Mouse (Mus musculus): ENCODE results near the gene Ctnna2. TPM values are rescaled to one million over a fixed set of nuclear protein-coding genes. Genes with fewer than 3 reads are reported as not detected.

Gene Ctnna2
- polyA plus RNA-seq, 1 experiment from 2014 or later, result 10.3 TPM

GRCm38 (mm10) chr6:76984773-76985172 lies 994.7 kb downstream of the Ctnna2 start:
- 57% methylated on average over 4 of the region's 4 CpGs for WGBS
- no peak overlapping the region for H3K4me2 ChIP-seq (ENCODE audit: low read length)
- no peak overlapping the region for H3K27ac ChIP-seq (ENCODE audit: low read depth)
- no peaks in the 10 kb centered on the region for H3K36me3 ChIP-seq (ENCODE audit: control insufficient read depth, insufficient read depth, low read length)
- DNase-seq (ENCODE audit: low spot score), result no peak
- H3K4me1 ChIP-seq (replicated peaks; ENCODE audit: control insufficient read depth, insufficient read depth, low read length), result no peaks in the 10 kb centered on the region
- no peaks in the 10 kb centered on the region for H3K27me3 ChIP-seq (replicated peaks; ENCODE audit: control insufficient read depth, insufficient read depth, low read length)
- no peak overlapping the region for H3K9ac ChIP-seq (ENCODE audit: low read length)
- no peak overlapping the region for H3K4me3 ChIP-seq (ENCODE audit: low read depth, low read length)
- no peak for ATAC-seq (replicated peaks; ENCODE audit: low FRiP score, low TSS enrichment, low read depth)
- H3K9me3 ChIP-seq (ENCODE audit: control insufficient read depth, low read length), result no peaks in the 10 kb centered on the region

- H3K9me3 ChIP-seq (ENCODE audit: control insufficient read depth, low read length), result no peaks in the 10 kb centered on the region
- ATAC-seq (replicated peaks; ENCODE audit: low FRiP score, low TSS enrichment, low read depth) (no peak), DNase-seq (ENCODE audit: low spot score) (no peak)
- no peaks in the 10 kb centered on the region for H3K27me3 ChIP-seq (replicated peaks; ENCODE audit: control insufficient read depth, insufficient read depth, low read length)
- 85% methylated on average over 1 of the region's 1 CpGs for WGBS
- H3K4me2 ChIP-seq (ENCODE audit: low read length), result no peak overlapping the region
- H3K36me3 ChIP-seq (ENCODE audit: control insufficient read depth, insufficient read depth, low read length), result no peaks in the 10 kb centered on the region
- H3K4me1 ChIP-seq (replicated peaks; ENCODE audit: control insufficient read depth, insufficient read depth, low read length), result no peaks in the 10 kb centered on the region
- no peak overlapping the region for H3K9ac ChIP-seq (ENCODE audit: low read length)
- no peak overlapping the region for H3K27ac ChIP-seq (ENCODE audit: low read depth)
- no peak overlapping the region for H3K4me3 ChIP-seq (ENCODE audit: low read depth, low read length)
These were observed 997.8 kb downstream of the Ctnna2 start for GRCm38 (mm10) chr6:76981651-76982050.

- no peak for DNase-seq (ENCODE audit: low spot score)
- 72% methylated on average over 5 of the region's 5 CpGs for WGBS
These were observed 1000.1 kb downstream of the Ctnna2 start for GRCm38 (mm10) chr6:76979247-76979850.

GRCm38 (mm10) chr6:76977817-76978216 lies 1001.7 kb downstream of the Ctnna2 start:
- Histone ChIP-seq H3K4me3 (ENCODE audit: low read depth, low read length) (no peak overlapping the region), H3K4me2 (ENCODE audit: low read length) (no peak overlapping the region), H3K27ac (ENCODE audit: low read depth) (no peak overlapping the region), H3K36me3 (ENCODE audit: control insufficient read depth, insufficient read depth, low read length) (no peaks in the 10 kb centered on the region), H3K9ac (ENCODE audit: low read length) (no peak overlapping the region), H3K9me3 (ENCODE audit: control insufficient read depth, low read length) (no peaks in the 10 kb centered on the region), H3K27me3 (replicated peaks; ENCODE audit: control insufficient read depth, insufficient read depth, low read length) (no peaks in the 10 kb centered on the region), H3K4me1 (replicated peaks; ENCODE audit: control insufficient read depth, insufficient read depth, low read length) (no peaks in the 10 kb centered on the region)
- WGBS, result 16% methylated on average over 3 of the region's 3 CpGs
- no peak for ATAC-seq (replicated peaks; ENCODE audit: low FRiP score, low TSS enrichment, low read depth)
- no peak for DNase-seq (ENCODE audit: low spot score)

More at GRCm38 (mm10) chr6:76979247-76979850, 1000.1 kb downstream of the Ctnna2 start:
- H3K4me2 ChIP-seq (ENCODE audit: low read length), result no peak overlapping the region
- H3K9me3 ChIP-seq (ENCODE audit: control insufficient read depth, low read length), result no peaks in the 10 kb centered on the region
- no peaks in the 10 kb centered on the region for H3K27me3 ChIP-seq (replicated peaks; ENCODE audit: control insufficient read depth, insufficient read depth, low read length)
- H3K9ac ChIP-seq (ENCODE audit: low read length), result no peak overlapping the region
- H3K36me3 ChIP-seq (ENCODE audit: control insufficient read depth, insufficient read depth, low read length), result no peaks in the 10 kb centered on the region
- no peak for ATAC-seq (replicated peaks; ENCODE audit: low FRiP score, low TSS enrichment, low read depth)
- no peak overlapping the region for H3K4me3 ChIP-seq (ENCODE audit: low read depth, low read length)
- H3K4me1 ChIP-seq (replicated peaks; ENCODE audit: control insufficient read depth, insufficient read depth, low read length), result no peaks in the 10 kb centered on the region
- H3K27ac ChIP-seq (ENCODE audit: low read depth), result no peak overlapping the region

GRCm38 (mm10) chr6:76974297-76974696 lies 1005.2 kb downstream of the Ctnna2 start:
- WGBS, result 88% methylated on average over 1 of the region's 1 CpGs

GRCm38 (mm10) chr6:76964998-76965432 lies 1014.5 kb downstream of the Ctnna2 start:
- no peaks in the 10 kb centered on the region for H3K36me3 ChIP-seq (ENCODE audit: control insufficient read depth, insufficient read depth, low read length)
- H3K4me3 ChIP-seq (ENCODE audit: low read depth, low read length), result no peak overlapping the region
- no peaks in the 10 kb centered on the region for H3K27me3 ChIP-seq (replicated peaks; ENCODE audit: control insufficient read depth, insufficient read depth, low read length)
- H3K4me1 ChIP-seq (replicated peaks; ENCODE audit: control insufficient read depth, insufficient read depth, low read length), result no peaks in the 10 kb centered on the region
- no peak for DNase-seq (ENCODE audit: low spot score)
- no peaks in the 10 kb centered on the region for H3K9me3 ChIP-seq (ENCODE audit: control insufficient read depth, low read length)
- H3K27ac ChIP-seq (ENCODE audit: low read depth), result no peak overlapping the region
- WGBS, result 66% methylated on average over 5 of the region's 5 CpGs
- no peak overlapping the region for H3K9ac ChIP-seq (ENCODE audit: low read length)
- ATAC-seq (replicated peaks; ENCODE audit: low FRiP score, low TSS enrichment, low read depth), result no peak
- H3K4me2 ChIP-seq (ENCODE audit: low read length), result no peak overlapping the region

More at GRCm38 (mm10) chr6:76974297-76974696, 1005.2 kb downstream of the Ctnna2 start:
- Histone ChIP-seq H3K27ac (ENCODE audit: low read depth) (no peak overlapping the region), H3K9me3 (ENCODE audit: control insufficient read depth, low read length) (no peaks in the 10 kb centered on the region), H3K4me2 (ENCODE audit: low read length) (no peak overlapping the region), H3K9ac (ENCODE audit: low read length) (no peak overlapping the region), H3K4me3 (ENCODE audit: low read depth, low read length) (no peak overlapping the region), H3K36me3 (ENCODE audit: control insufficient read depth, insufficient read depth, low read length) (no peaks in the 10 kb centered on the region), H3K4me1 (replicated peaks; ENCODE audit: control insufficient read depth, insufficient read depth, low read length) (no peaks in the 10 kb centered on the region), H3K27me3 (replicated peaks; ENCODE audit: control insufficient read depth, insufficient read depth, low read length) (no peaks in the 10 kb centered on the region)
- ATAC-seq (replicated peaks; ENCODE audit: low FRiP score, low TSS enrichment, low read depth) (no peak), DNase-seq (ENCODE audit: low spot score) (no peak)

- DNase-seq (ENCODE audit: low spot score) (no peak), ATAC-seq (replicated peaks; ENCODE audit: low FRiP score, low TSS enrichment, low read depth) (no peak)
- H3K36me3 ChIP-seq (ENCODE audit: control insufficient read depth, insufficient read depth, low read length), result no peaks in the 10 kb centered on the region
- H3K27ac ChIP-seq (ENCODE audit: low read depth), result no peak overlapping the region
- 74% methylated on average over 4 of the region's 4 CpGs for WGBS
- H3K4me1 ChIP-seq (replicated peaks; ENCODE audit: control insufficient read depth, insufficient read depth, low read length), result no peaks in the 10 kb centered on the region
- H3K4me2 ChIP-seq (ENCODE audit: low read length), result no peak overlapping the region
- H3K9ac ChIP-seq (ENCODE audit: low read length), result no peak overlapping the region
- H3K27me3 ChIP-seq (replicated peaks; ENCODE audit: control insufficient read depth, insufficient read depth, low read length), result no peaks in the 10 kb centered on the region
- H3K9me3 ChIP-seq (ENCODE audit: control insufficient read depth, low read length), result no peaks in the 10 kb centered on the region
- no peak overlapping the region for H3K4me3 ChIP-seq (ENCODE audit: low read depth, low read length)
These were observed 1071.4 kb downstream of the Ctnna2 start for GRCm38 (mm10) chr6:76908086-76908485.

- ATAC-seq (replicated peaks; ENCODE audit: low FRiP score, low TSS enrichment, low read depth), result no peak
- no peak overlapping the region for H3K27ac ChIP-seq (ENCODE audit: low read depth)
- H3K4me3 ChIP-seq (ENCODE audit: low read depth, low read length), result no peak overlapping the region
- H3K4me2 ChIP-seq (ENCODE audit: low read length), result no peak overlapping the region
- no peaks in the 10 kb centered on the region for H3K9me3 ChIP-seq (ENCODE audit: control insufficient read depth, low read length)
- H3K36me3 ChIP-seq (ENCODE audit: control insufficient read depth, insufficient read depth, low read length), result no peaks in the 10 kb centered on the region
- H3K27me3 ChIP-seq (replicated peaks; ENCODE audit: control insufficient read depth, insufficient read depth, low read length), result no peaks in the 10 kb centered on the region
- 95% methylated on average over 1 of the region's 1 CpGs for WGBS
- no peaks in the 10 kb centered on the region for H3K4me1 ChIP-seq (replicated peaks; ENCODE audit: control insufficient read depth, insufficient read depth, low read length)
- no peak for DNase-seq (ENCODE audit: low spot score)
- no peak overlapping the region for H3K9ac ChIP-seq (ENCODE audit: low read length)
These were observed 1082.3 kb downstream of the Ctnna2 start for GRCm38 (mm10) chr6:76897156-76897555.
